Mouse (Mus musculus) midbrain, postnatal 0 days (tissue): ENCODE data around the gene Unc5c. TPM values are rescaled to one million over a fixed set of nuclear protein-coding genes. Genes with fewer than 3 reads are reported as not detected.

ENCODE experiments used
- ATAC-seq: fragments of 200-750 bp; cut with Nextera tagmentation; 2 replicates; pipeline ENCODE4 v1.8.0; 2017; ENCODE audit warnings: moderate number of reproducible peaks, mild to moderate bottlenecking, moderate TSS enrichment, moderate library complexity; ENCODE audit not compliant: low FRiP score
- DNase-seq: peaks from one replicate; pipeline ENCODE4 v3.0.0-alpha.2; 2015; ENCODE audit warnings: low spot score
- H3K27ac ChIP-seq: fragments of 300-500 bp; sonication (generic); 2 replicates; pipeline ENCODE4 v1.5.1; 2014; ENCODE audit warnings: low read depth, mild to moderate bottlenecking, low read length, mixed read lengths
- H3K27me3 ChIP-seq: fragments of 300-500 bp; sonication (generic); 2 replicates; pipeline ENCODE4 v1.6.1; 2014; ENCODE audit warnings: low read length, control low read depth, mixed read lengths; ENCODE audit not compliant: insufficient read depth
- H3K36me3 ChIP-seq: fragments of 300-500 bp; sonication (generic); 2 replicates; pipeline ENCODE4 v1.6.1; 2014; ENCODE audit warnings: low read length, control low read depth, mixed read lengths; ENCODE audit not compliant: insufficient read depth
- H3K4me1 ChIP-seq: fragments of 300-500 bp; sonication (generic); 2 replicates; pipeline ENCODE4 v1.6.1; 2014; ENCODE audit warnings: mild to moderate bottlenecking, control low read depth, antibody characterized with exemption, low read length, mixed read lengths; ENCODE audit not compliant: insufficient read depth
- H3K4me2 ChIP-seq: fragments of 300-500 bp; sonication (generic); 2 replicates; pipeline ENCODE4 v1.6.1; 2014; ENCODE audit warnings: low read depth, mild to moderate bottlenecking, low read length, mixed read lengths; ENCODE audit not compliant: poor library complexity, severe bottlenecking
- H3K4me3 ChIP-seq: fragments of 300-500 bp; sonication (generic); 2 replicates; pipeline ENCODE4 v1.5.1; 2014; ENCODE audit warnings: low read depth, mild to moderate bottlenecking, low read length, moderate library complexity
- H3K9ac ChIP-seq: fragments of 300-500 bp; sonication (generic); replicated peaks from 2 replicates; pipeline ENCODE4 v1.6.1; 2014; ENCODE audit warnings: mild to moderate bottlenecking, low read length, moderate library complexity, mixed read lengths; ENCODE audit not compliant: poor library complexity, severe bottlenecking
- H3K9me3 ChIP-seq: fragments of 300-500 bp; sonication (generic); 2 replicates; pipeline ENCODE4 v1.6.1; 2016; ENCODE audit warnings: low read length, control low read depth
- CTCF ChIP-seq: IDR thresholded peaks from 2 replicates; pipeline ENCODE4 v1.5.1; 2016; ENCODE audit warnings: antibody characterized with exemption, mild to moderate bottlenecking
- WGBS: fragments of 180-500 bp; shearing (Covaris S2); extraction: QIAGEN DNeasy Blood & Tissue Kit; methylation state at CpG from one replicate; pipeline ENCODE4 v1.1.7; 2014; 5-methylcytosine and 5-hydroxymethylcytosine counted together
- polyA plus RNA-seq: library from polyadenylated mRNA; unstranded; fragments of >200 nt; fragmentation: Nextera tagmentation; extraction: Ambion mirVana; gene quantifications from 2 replicates; pipeline ENCODE4 v1.2.1, GENCODE M21; 2015
- total RNA-seq: library from RNA; depleted of rRNA; stranded (reverse); fragments of >200 nt; gene quantifications from 2 replicates; pipeline ENCODE4 v1.2.3, GENCODE M21; 2014

Unc5c gene
- total and polyA plus RNA-seq, 2 experiments from 2014 or later = 10.4 to 44.4 TPM

DNA sequence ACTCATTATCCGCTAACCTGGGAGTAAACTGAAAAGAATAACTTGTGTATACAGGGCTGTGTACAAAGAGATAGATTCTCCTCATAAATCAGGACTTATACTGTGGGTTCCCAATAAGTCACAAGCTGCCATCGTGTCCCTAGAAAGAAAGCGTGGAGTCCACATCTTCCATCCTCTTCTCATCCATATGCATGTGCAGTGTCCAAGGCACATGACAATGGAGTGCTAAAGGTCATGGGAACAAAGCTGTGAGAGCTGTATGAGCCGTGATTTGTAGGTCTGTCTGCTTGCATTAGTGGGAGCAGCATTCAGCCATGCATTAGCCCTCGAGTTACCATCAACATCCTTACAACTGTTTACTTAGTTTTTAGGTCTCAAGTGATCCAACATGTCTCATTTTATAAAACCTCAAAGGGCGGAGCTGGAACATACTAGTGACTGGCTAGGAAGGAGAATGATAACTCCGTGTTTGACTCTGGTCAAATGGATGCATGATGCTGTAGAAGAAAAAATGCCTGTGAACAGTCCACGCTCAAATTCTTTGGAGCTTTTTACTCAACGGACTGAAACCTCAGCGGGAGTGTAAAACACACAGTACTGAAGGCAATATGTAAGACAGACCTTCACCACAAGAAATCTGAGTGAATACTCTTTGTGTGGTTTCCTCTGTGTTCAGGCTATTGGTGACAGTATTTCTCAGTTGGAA, 407.5 kb downstream of the Unc5c start:
- no peak overlapping the region for H3K9ac ChIP-seq
- H3K4me3 ChIP-seq = no peak overlapping the region
- no peaks in the 10 kb centered on the region for H3K36me3 ChIP-seq
- H3K27me3 ChIP-seq = no peaks in the 10 kb centered on the region
- 50% methylated on average over 10 of the region's 10 CpGs for WGBS
- no peak for ATAC-seq
- TF ChIP-seq CTCF = no peak
- H3K4me2 ChIP-seq = no peak overlapping the region
- H3K9me3 ChIP-seq = no peaks in the 10 kb centered on the region
- no peak overlapping the region for H3K27ac ChIP-seq
- DNase-seq = no peak
- no peaks in the 10 kb centered on the region for H3K4me1 ChIP-seq

DNA sequence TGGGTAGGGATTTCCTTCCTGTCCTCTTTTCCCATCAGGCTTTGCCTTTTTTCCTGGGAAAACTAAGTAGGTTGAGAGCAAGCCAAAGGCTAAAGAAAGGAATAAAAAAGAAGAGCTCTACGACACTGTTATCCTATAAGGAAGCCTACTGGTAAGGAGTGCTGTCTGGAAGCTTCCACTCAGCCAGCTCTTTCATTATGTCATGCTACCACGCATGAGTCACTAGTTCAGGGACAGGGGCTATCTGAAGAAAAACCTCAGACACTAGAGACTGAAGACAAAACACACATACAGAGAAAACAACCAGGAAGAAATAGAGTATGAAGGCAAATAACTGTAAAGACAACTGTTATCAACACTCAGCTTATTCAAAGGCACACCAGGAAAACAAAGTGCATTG, 417.5 kb downstream of the Unc5c start:
- WGBS = 72% methylated on average over 2 of the region's 2 CpGs
- no peaks in the 10 kb centered on the region for H3K9me3 ChIP-seq
- H3K27ac ChIP-seq = no peak overlapping the region

DNA sequence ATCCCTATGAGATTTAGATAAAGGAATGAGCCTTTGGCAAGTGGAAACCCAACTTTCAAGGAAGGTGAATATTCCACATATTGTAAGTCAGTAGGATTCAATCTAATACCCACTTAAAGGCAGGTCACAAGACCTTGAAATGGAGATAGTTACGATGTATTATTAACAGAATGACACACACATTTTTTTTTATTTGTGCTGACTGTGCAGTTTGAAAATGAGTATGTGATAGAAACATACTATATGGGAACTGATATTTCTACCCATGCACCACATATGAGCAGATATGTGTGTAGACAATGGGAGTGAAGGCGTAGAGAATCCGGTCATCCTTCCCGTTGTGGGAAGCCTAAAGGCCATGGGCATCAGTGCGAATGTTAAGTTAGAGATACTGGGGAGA, 419.2 kb downstream of the Unc5c start:
- no peak for TF ChIP-seq CTCF
- DNase-seq (no peak), ATAC-seq (no peak)
- Histone ChIP-seq H3K27ac (no peak overlapping the region), H3K27me3 (no peaks in the 10 kb centered on the region), H3K9ac (no peak overlapping the region), H3K9me3 (no peaks in the 10 kb centered on the region), H3K4me1 (no peaks in the 10 kb centered on the region), H3K4me3 (no peak overlapping the region), H3K36me3 (no peaks in the 10 kb centered on the region), H3K4me2 (no peak overlapping the region)
- 95% methylated on average over 5 of the region's 5 CpGs for WGBS

More for the DNA sequence above, 417.5 kb downstream of the Unc5c start:
- H3K4me1 ChIP-seq = no peaks in the 10 kb centered on the region
- no peak overlapping the region for H3K4me2 ChIP-seq
- H3K9ac ChIP-seq = no peak overlapping the region
- TF ChIP-seq CTCF = no peak
- ATAC-seq = no peak
- no peak for DNase-seq
- no peak overlapping the region for H3K4me3 ChIP-seq
- no peaks in the 10 kb centered on the region for H3K36me3 ChIP-seq
- no peaks in the 10 kb centered on the region for H3K27me3 ChIP-seq
